Mouse (Mus musculus): ENCODE data around the gene Tut1. TPM values are rescaled to one million over a fixed set of nuclear protein-coding genes. Genes with fewer than 3 reads are reported as not detected.

Gene Tut1
- total RNA-seq, 1 experiment, result 42.6 TPM

DNA sequence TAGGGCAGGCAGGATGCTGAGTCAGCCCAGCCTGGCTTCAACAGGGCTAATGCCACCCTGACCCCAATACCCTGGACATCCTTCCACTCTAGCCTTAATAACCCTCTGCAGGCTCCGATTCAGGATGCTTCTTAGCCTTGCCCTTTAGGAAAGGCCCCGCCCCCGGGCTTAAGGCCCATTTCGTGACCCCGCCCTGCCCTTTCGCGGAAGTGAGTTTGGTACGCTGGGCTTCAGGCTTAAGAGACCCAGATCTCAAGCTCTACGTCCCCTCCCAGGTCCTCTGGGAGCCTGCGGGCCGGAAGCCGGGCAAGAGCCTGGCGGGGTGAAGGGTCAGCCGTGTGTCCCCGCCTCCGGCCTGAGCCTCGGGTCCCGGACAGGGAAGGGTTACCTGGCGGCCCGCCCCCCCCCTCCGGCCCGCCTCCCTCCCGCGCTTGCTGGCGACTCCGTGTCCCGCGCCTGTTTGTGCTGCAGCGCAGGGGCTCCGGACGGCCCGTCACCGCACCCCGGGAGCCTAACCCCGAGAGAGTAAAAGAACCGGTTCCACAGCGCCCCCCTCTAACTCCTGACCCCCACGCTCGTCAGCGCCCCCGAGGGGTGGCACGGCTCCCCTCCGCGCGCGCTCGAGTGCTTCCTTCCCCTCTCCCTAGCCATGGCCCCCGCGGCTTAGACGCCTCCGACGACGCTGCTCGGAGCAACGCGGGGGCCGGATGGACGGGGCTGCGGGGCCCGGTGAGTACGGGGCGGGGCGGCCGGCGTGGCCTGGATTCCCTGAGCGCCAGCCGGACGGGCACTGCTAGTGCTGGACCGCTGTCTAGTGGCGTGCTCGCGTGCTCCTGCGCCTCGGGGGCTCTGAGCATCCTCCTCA is 24.2 kb upstream of the Tut1 start, which contains the start of the genes Rom1 and Eml3:
Rom1 (minus strand) TSS at position 133 of the 865 bp plus-strand sequence.
Eml3 (plus strand) TSS at position 329 of the 865 bp plus-strand sequence.
- H3K36me3 ChIP-seq (ENCODE audit: control insufficient read depth, insufficient read depth, low read length, poor library complexity, severe bottlenecking), result no peaks in the 10 kb centered on the region; the same call in 1 of the 2 replicates
- peak within 1 kb of the TSS; percentile 80 for H3K9ac ChIP-seq (ENCODE audit: insufficient read depth, low read depth, low read length, poor library complexity, severe bottlenecking)
- no peaks in the 10 kb centered on the region for H3K9me3 ChIP-seq (ENCODE audit: control insufficient read depth, insufficient read depth, low read depth, low read length)
- peak within 1 kb of the TSS; percentile 83 to 85 for H3K4me3 ChIP-seq (ENCODE audit: insufficient read depth in 1 of 2, low read depth in 1 of 2, low read length in 2 of 2, poor library complexity in 1 of 2, severe bottlenecking in 1 of 2)
- in situ Hi-C loops (cut with MboI; ENCODE audit: low sequenced_read_pairs in 2 of 2, unreplicated experiment in 2 of 2), result no loop called here
- no peak within 1 kb of the TSS; the same call in 1 of the 2 replicates for H3K27ac ChIP-seq (ENCODE audit: insufficient read depth, low read depth, low read length, poor library complexity, severe bottlenecking)
- TF ChIP-seq HCFC1 (IDR thresholded peaks at IDR 0.05; ENCODE audit: borderline replicate concordance, insufficient read depth, low read length) (no peak), ZC3H11A (IDR thresholded peaks at IDR 0.05; ENCODE audit: borderline replicate concordance, low read depth, low read length) (no peak), MAFK (IDR thresholded peaks at IDR 0.05; ENCODE audit: insufficient read depth, low read depth, low read length) (peak; percentile 63; the same call in 1 of the 2 replicates)
- peaks cover 0 to 8% of the 10 kb centered on the region in 2 experiments; a peak in 1 of 4 replicates for H3K4me1 ChIP-seq (ENCODE audit: control insufficient read depth in 2 of 2, insufficient read depth in 2 of 2, low read length in 2 of 2, poor library complexity in 1 of 2)
- peak; percentile 85 for DNase-seq (ENCODE audit: low read depth, low spot score)

DNA sequence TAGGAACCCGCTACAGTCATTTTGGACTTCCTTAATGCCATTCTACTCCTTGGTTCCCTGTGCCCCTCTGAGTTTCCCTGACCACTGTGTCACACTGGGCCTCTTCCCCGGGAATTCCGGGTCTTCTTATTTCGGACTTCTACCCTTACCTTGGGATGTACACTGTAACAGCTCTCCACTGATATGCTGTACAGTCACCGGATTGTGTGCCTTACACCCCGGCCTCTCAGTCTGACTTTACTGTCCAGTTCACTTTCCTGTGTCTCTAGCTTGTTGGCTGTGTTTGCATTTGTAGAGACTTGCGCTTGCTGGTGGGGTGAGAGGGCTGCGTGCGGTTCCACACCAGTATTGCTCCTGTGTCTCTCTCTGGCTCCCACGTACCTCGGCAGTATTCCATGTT is 23.5 kb upstream of the Tut1 start:
- Histone ChIP-seq H3K36me3 (ENCODE audit: control insufficient read depth, insufficient read depth, low read length, poor library complexity, severe bottlenecking) (peaks cover 2% of the 10 kb centered on the region; the same call in 1 of the 2 replicates), H3K4me3 (ENCODE audit: insufficient read depth in 1 of 2, low read depth in 1 of 2, low read length in 2 of 2, poor library complexity in 1 of 2, severe bottlenecking in 1 of 2) (peak overlapping the region; percentile 83 to 85), H3K4me1 (ENCODE audit: control insufficient read depth in 2 of 2, insufficient read depth in 2 of 2, low read length in 2 of 2, poor library complexity in 1 of 2) (peaks cover 0 to 8% of the 10 kb centered on the region in 2 experiments; a peak in 1 of 4 replicates), H3K9me3 (ENCODE audit: control insufficient read depth, insufficient read depth, low read depth, low read length) (no peaks in the 10 kb centered on the region), H3K27ac (ENCODE audit: insufficient read depth, low read depth, low read length, poor library complexity, severe bottlenecking) (no peak overlapping the region), H3K9ac (ENCODE audit: insufficient read depth, low read depth, low read length, poor library complexity, severe bottlenecking) (peak overlapping the region; percentile 80; the same call in 1 of the 2 replicates)
- TF ChIP-seq MAFK (IDR thresholded peaks at IDR 0.05; ENCODE audit: insufficient read depth, low read depth, low read length), result no peak
- no peak for TF ChIP-seq ZNF384 (IDR thresholded peaks at IDR 0.05; ENCODE audit: low read depth, low read length)
- TF ChIP-seq HCFC1 (IDR thresholded peaks at IDR 0.05; ENCODE audit: borderline replicate concordance, insufficient read depth, low read length), result no peak
- no peak for TF ChIP-seq CHD2 (IDR thresholded peaks at IDR 0.05; ENCODE audit: low read depth, low read length)
- no peak for TF ChIP-seq ZC3H11A (IDR thresholded peaks at IDR 0.05; ENCODE audit: borderline replicate concordance, low read depth, low read length)
- no peak for DNase-seq (ENCODE audit: low read depth, low spot score)
- in situ Hi-C loops (cut with MboI; ENCODE audit: low sequenced_read_pairs in 2 of 2, unreplicated experiment in 2 of 2), result no loop called here

DNA sequence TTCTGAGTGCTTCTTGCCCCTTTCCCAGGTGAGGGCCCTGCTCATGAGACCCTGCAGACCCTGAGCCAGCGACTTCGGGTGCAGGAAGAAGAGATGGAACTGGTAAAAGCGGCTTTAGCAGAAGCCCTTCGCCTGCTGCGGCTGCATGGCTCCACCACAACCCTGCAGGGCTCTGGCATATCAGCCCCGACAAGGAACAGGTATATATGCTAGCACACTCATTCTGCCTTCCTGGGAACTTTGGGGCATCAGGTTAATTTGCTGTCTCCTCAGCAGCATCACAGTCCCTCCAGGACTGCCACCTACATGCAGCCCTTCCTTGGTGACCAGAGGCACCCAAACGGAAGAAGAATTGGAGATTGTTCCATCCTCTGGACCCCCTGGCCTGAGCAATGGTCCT is 22.9 kb upstream of the Tut1 start:
- DNase-seq (ENCODE audit: low read depth, low spot score), result no peak
- H3K9ac ChIP-seq (ENCODE audit: insufficient read depth, low read depth, low read length, poor library complexity, severe bottlenecking), result no peak overlapping the region
- H3K4me1 ChIP-seq (ENCODE audit: control insufficient read depth in 2 of 2, insufficient read depth in 2 of 2, low read length in 2 of 2, poor library complexity in 1 of 2), result peaks cover 0 to 8% of the 10 kb centered on the region in 2 experiments; a peak in 1 of 4 replicates
- no peaks in the 10 kb centered on the region for H3K9me3 ChIP-seq (ENCODE audit: control insufficient read depth, insufficient read depth, low read depth, low read length)
- H3K4me3 ChIP-seq (ENCODE audit: insufficient read depth in 1 of 2, low read depth in 1 of 2, low read length in 2 of 2, poor library complexity in 1 of 2, severe bottlenecking in 1 of 2), result no peak overlapping the region
- peaks cover 2% of the 10 kb centered on the region; the same call in 1 of the 2 replicates for H3K36me3 ChIP-seq (ENCODE audit: control insufficient read depth, insufficient read depth, low read length, poor library complexity, severe bottlenecking)
- H3K27ac ChIP-seq (ENCODE audit: insufficient read depth, low read depth, low read length, poor library complexity, severe bottlenecking), result no peak overlapping the region
- no peak for TF ChIP-seq CHD2 (IDR thresholded peaks at IDR 0.05; ENCODE audit: low read depth, low read length)
- in situ Hi-C loops (cut with MboI; ENCODE audit: low sequenced_read_pairs in 2 of 2, unreplicated experiment in 2 of 2), result no loop called here

DNA sequence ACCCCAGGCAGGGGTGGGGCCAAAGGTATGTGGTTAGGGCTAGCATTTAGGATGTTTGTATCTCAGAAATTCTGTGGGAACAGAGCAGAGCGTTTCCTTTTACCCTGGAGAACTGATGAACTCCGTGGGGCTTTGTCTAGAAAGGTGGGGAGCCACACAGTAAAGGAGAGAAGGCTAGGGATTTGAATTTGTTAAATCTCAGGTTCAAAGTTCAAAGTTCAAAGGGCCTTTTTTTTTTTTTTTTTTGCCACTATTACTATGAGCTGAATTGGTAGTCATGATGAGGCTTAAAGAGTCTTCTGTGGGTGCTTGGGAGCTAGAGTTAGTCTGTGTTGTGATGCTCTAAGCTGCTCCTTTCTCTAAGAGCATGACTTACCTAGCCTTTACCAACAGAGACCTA is 16.9 kb upstream of the Tut1 start:
- Histone ChIP-seq H3K36me3 (ENCODE audit: control insufficient read depth, insufficient read depth, low read length, poor library complexity, severe bottlenecking) (peaks cover 7% of the 10 kb centered on the region), H3K9me3 (ENCODE audit: control insufficient read depth, insufficient read depth, low read depth, low read length) (no peaks in the 10 kb centered on the region), H3K4me3 (ENCODE audit: insufficient read depth in 1 of 2, low read depth in 1 of 2, low read length in 2 of 2, poor library complexity in 1 of 2, severe bottlenecking in 1 of 2) (no peak overlapping the region), H3K9ac (ENCODE audit: insufficient read depth, low read depth, low read length, poor library complexity, severe bottlenecking) (no peak overlapping the region), H3K27ac (ENCODE audit: insufficient read depth, low read depth, low read length, poor library complexity, severe bottlenecking) (no peak overlapping the region), H3K4me1 (ENCODE audit: control insufficient read depth in 2 of 2, insufficient read depth in 2 of 2, low read length in 2 of 2, poor library complexity in 1 of 2) (peaks cover 3 to 15% of the 10 kb centered on the region in 2 experiments; a peak in 1 of 4 replicates)
- in situ Hi-C loops (cut with MboI; ENCODE audit: low sequenced_read_pairs in 2 of 2, unreplicated experiment in 2 of 2), result no loop called here
- DNase-seq (ENCODE audit: low read depth, low spot score), result no peak
- TF ChIP-seq CHD2 (IDR thresholded peaks at IDR 0.05; ENCODE audit: low read depth, low read length), result peak; percentile 48; the same call in 1 of the 2 replicates
- TF ChIP-seq HCFC1 (IDR thresholded peaks at IDR 0.05; ENCODE audit: borderline replicate concordance, insufficient read depth, low read length), result no peak
- TF ChIP-seq ZC3H11A (IDR thresholded peaks at IDR 0.05; ENCODE audit: borderline replicate concordance, low read depth, low read length), result no peak
- TF ChIP-seq MAFK (IDR thresholded peaks at IDR 0.05; ENCODE audit: insufficient read depth, low read depth, low read length), result no peak
- peak; percentile 65; the same call in 1 of the 2 replicates for TF ChIP-seq ZNF384 (IDR thresholded peaks at IDR 0.05; ENCODE audit: low read depth, low read length)
